Mouse (Mus musculus): ENCODE measurements around the gene Lgalsl.
A peak's percentile ranks its signal among the peaks of the same experiment; 100 is the strongest.

Gene Lgalsl

DNA sequence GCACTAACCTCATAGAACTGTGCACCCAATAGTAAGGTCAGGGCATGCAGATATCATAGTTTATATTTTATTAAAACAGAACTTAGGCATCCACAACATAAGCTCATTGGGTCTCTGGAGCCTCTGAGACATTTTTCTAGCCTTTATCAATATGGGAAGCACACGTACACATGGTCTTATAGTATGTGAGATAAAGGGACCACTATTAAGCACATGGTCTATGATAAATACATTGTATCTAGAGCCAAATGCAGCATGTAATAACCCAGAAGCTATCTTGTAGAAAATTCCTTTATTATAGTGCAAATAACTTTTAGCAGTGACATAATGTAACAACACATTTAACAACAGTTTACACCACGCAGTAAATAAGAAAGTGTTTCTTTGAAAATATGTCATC lies 7.6 kb downstream of the Lgalsl start:
- no peak for DNase-seq

- no peak for DNase-seq
Observed at GRCm38 (mm10) chr11:20821351-20821750, 9.5 kb downstream of the Lgalsl start.

- DNase-seq: no peak
Observed at GRCm38 (mm10) chr11:20813901-20814523, 16.8 kb downstream of the Lgalsl start.

- no peak for DNase-seq
Observed at GRCm38 (mm10) chr11:20812153-20812887, 18.5 kb downstream of the Lgalsl start.

DNA sequence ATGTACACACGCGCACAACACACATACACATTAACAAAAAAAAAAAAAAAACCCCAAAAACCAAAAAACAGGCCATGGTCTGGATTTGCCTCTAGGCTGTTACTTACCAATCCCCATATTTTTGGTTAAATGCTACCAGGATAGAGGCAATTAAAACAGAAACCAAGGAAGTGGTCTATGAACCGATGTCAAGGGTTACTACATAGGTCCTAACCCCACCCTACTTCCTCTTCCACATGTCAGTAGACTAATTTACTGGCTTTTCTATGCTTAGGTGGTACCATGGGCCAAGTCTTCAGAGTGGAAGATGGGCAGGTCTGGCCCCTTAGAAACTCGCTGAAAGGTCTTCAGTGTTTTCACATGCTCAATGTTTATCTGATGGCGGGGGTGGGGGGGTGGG lies 24.2 kb downstream of the Lgalsl start:
- DNase-seq: no peak

DNA sequence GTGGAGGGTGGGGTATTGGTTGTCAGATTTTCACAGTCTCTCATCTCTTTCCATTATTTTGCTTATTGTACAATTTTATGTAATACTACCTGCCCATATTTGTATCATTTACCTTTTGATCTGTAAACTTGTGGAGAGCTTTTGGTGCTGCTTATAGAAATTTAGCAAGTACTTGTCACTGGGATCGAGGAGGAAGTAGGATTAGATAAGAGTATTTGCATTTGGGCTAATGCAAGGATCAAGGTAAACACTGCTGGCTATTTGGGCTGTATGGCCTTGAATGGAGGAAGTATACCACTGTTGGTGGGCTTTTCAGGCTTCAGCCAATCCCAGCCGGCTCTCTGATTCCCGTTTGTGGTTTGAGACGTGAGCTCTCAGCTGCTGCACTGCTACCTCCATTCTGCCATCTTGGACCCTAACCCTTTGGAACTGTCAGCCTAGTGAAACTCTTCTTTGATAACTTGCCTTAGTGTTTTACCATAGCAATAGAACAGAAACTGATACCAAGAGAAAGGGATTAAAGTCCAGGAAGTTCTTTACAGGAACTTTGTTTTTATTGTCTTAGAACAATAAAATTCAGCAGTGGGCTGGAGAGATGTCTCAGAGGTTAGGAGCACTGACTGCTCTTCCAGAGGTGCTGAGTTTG lies 25.1 kb downstream of the Lgalsl start:
- no peak for DNase-seq

DNA sequence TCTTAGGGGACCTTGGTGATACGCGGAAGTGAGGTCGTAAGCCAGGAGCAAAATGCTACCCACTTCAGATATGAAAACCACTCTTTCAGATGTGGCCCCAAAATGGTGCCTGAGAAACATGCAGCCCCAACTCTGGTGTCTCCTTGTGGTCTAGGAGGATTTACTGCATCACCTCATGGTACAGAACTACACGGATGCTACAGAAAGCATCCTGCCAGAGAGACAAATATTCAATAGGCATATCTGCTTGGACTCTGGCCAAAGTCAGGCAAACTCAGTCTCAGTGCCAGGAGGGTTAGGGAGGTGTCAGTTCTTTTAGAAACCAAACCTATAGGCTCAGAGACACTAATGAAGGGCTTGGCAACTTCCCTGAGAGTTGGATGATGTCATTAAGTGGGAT lies 26.4 kb downstream of the Lgalsl start:
- DNase-seq: no peak

GRCm38 (mm10) chr11:20800277-20801092 lies 30.4 kb downstream of the Lgalsl start:
- no peak for DNase-seq

- DNase-seq: no peak
Observed at GRCm38 (mm10) chr11:20797841-20798240, 33.0 kb downstream of the Lgalsl start.

DNA sequence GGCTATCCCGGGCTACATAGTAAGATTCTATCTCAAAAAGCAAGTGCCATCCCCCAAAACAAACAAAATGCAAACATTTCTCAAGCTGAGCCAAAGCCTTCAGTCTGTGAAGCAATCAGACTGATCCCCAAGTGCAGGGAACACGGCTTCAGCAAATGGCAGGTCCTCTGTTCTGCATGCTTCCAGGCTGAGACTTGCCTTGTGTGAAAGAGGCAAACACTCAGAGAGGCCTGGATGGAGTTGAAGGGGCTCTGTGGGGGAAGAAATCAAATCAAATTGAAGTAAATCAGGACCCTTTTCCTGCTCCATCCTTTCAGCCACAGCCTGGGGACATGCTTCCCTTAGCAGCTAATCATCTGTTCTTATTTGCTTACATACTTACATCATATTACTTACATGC lies 35.4 kb downstream of the Lgalsl start:
- no peak for DNase-seq

GRCm38 (mm10) chr11:20794913-20795254 lies 36.0 kb downstream of the Lgalsl start:
- DNase-seq: no peak

DNA sequence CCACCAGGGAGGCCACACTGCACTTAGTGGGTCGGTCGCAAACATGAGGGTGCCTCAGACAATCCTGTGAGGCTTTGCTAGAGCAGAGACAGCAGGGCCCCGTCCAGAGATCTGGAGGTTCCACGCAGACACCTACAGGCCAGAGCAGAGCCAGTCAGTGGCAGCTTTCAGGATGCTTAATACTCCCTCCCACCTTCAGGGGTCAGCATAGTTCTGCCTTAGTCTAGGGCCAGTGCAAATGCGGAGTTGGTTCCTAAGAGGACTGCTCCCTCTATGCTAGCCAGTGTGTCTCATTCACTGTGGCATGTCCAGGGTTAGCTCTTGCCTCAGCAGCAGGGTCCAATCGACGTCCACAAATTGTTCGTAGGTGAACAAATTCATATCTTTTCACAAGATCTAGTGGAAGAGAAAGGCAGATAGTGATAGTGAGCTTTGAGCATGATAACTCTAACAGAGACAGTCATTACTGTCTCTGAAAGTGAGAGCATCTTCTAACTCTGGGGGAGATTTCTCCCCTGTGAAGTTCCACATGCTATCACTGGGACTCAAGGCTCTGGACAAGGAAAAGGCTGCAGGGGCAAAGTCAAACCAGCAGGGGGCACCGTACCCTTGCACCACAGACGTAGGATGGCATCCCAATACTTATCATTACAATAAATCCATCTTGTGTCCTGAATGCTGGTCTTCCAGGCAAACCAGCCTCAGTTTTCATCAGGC lies 36.5 kb downstream of the Lgalsl start:
- DNase-seq: peak; percentile 76

GRCm38 (mm10) chr11:20793676-20794075 lies 37.2 kb downstream of the Lgalsl start:
- DNase-seq: no peak

- no peak for DNase-seq
Observed at GRCm38 (mm10) chr11:20792667-20793066, 38.2 kb downstream of the Lgalsl start.

- DNase-seq: no peak
Observed at GRCm38 (mm10) chr11:20791334-20791733, 39.5 kb downstream of the Lgalsl start.

GRCm38 (mm10) chr11:20789015-20789414 lies 41.8 kb downstream of the Lgalsl start:
- no peak for DNase-seq

DNA sequence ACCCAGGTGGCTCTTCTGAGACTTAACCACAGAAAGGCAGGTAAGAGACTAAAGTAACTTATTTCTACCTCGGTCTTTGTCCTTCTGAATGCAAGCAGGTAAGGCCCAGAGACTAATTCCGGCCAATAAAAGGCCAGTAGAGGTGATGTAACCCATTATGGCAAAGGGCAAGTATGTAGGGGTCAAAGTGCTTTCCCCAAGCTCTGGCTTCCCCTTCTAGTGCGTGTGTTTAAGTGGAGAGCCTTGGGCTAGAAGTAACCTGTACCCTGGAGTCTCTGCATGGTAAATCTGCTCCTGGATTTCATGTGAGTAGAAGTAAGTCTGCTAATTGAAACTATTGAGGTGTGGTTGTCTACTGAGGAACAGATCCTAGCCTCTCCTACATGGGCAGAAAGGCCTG lies 42.8 kb downstream of the Lgalsl start:
- no peak for DNase-seq

- DNase-seq: no peak
Observed at GRCm38 (mm10) chr11:20786191-20786590, 44.7 kb downstream of the Lgalsl start.

DNA sequence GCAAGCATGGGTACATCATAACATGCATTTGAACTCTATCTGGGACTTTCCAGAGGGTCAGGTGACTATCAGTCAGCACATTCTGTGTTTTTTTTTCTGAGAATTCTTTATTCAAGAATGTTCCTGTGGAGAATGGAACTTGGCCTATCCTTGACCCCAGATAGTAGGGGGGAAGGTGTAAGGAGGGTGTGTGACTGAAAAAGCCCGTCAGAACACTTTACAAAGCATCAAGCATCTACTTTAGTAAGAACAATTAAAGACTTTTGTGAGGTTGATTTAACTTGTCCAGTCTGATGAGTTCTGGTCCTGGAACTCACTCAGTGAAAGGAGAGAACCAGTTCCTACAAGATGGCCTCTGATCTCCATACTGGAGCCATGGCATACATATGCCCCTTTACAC lies 45.7 kb downstream of the Lgalsl start:
- DNase-seq: no peak

DNA sequence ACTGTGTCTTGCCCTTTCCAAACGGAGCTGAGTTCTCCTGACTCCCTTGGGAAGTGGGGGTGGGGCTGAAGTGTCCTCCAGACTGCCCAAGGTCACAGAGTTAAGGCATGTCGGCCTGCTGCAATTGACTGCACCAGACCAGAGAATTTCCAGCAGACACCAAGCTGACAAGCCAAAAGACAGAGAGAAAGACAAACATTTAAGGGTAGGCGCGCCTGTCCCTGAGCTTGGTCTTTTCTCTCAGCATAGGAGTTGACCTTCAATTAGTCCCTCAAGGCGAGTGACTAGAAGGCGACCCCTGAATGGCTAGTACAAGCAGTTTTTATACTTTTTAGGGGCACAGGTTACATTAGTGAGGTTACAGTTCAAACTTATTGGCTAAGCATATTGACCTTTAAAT lies 46.1 kb downstream of the Lgalsl start:
- DNase-seq: no peak

- DNase-seq: no peak
Observed at GRCm38 (mm10) chr11:20783467-20783866, 47.4 kb downstream of the Lgalsl start.

GRCm38 (mm10) chr11:20782620-20783019 lies 48.2 kb downstream of the Lgalsl start:
- DNase-seq: no peak

DNA sequence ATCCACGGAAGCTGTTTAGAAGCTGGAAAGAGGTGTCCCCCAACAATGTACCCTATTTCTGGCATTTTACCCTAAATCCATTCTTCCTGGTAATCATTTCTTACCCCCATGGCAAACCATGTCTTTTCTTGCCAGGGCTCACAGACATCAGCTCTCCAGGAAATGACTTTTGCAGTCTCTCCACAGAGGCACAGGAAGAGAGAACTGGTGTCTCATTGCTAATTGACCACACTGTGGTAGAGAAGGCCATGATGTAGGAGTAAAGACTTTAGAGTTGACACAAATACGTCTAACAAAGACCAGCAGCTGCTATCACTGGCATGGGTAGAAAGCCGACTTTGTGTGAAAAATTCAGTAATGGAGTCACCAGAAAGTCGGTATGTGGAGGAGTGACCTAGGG lies 50.5 kb downstream of the Lgalsl start:
- DNase-seq: no peak
